Mouse (Mus musculus): ENCODE data around the gene Fscn2.

Gene Fscn2

GRCm38 (mm10) chr11:120346383-120347034, 14.8 kb upstream of the Fscn2 start:
- peak; percentile 16 to 23 for DNase-seq

GRCm38 (mm10) chr11:120347301-120347700, 14.0 kb upstream of the Fscn2 start:
- peak; percentile 16 to 40 for DNase-seq

- peak; percentile 89 to 94 for DNase-seq
Observed at GRCm38 (mm10) chr11:120347791-120348683, 13.3 kb upstream of the Fscn2 start, which contains the start of gene Actg1. Actg1 (minus strand) TSS chr11:120348542.

- DNase-seq = peak; percentile 52 to 73
Observed at GRCm38 (mm10) chr11:120348684-120349370, 12.5 kb upstream of the Fscn2 start.

DNA sequence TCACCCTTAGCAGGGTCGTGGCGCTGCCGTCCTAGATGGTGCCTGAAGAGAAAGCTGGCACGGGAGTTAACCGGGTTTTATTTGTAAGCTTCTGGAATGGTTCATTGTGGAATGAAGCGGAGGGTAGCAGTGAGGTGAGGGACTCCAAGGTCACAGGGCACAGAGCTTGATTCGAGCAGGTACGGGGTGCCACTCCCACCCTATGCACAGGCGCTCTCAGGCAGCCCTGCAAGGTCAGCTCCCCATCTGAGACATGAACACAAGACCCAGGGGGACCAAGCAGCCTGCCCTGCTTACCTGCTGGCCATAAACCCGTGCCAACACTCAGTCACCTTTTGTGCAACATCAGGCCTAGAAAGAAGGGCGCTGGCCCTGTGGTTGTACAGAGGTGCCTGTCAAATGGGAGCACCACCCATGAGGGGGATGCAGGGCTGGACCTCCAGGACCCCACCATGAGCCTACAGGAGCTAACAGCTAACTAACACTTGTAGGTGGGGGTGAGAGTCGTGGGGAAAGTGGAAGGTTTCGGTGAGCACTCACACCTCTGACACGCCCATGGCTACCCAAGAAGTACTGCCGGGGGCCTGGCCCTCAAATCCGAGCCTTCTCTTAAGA, 11.9 kb upstream of the Fscn2 start:
- DNase-seq = peak; percentile 50 to 59

DNA sequence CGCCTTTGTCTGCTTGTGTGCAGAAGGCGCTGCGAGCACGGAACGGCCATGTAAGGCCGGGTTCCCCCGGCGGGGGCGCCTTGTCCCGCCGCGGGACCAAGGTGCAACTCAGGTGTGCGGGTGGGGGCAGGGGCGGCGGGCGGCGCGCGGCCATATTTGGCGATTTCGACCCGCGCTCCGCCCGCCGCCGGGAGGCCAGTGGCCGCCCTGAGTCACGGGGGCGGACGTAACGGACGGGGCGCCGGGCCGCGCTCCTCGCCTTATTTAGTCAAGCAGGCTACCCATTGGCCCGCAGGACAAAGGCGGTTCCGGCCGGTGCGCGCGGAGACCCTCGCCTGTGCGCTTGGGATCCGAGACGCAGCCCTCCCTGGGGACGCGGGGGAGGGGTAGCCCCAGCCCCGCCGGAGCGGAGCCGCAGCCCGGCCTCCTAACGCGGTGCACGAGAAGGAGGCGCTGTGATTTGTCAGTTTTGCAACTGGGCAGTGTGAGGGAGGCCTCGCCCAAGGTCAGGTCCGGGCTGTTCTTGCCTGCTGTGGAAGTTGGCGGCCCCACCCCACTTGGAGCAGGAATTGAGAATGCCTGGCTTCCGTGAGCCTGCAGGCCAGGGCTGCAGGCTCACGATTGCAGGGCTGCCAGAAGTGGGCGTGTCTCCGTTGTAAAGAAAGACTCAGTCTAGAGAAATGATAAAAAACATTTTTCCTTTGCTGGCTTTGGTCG, 11.2 kb upstream of the Fscn2 start:
- DNase-seq = peak; percentile 77 to 88

DNA sequence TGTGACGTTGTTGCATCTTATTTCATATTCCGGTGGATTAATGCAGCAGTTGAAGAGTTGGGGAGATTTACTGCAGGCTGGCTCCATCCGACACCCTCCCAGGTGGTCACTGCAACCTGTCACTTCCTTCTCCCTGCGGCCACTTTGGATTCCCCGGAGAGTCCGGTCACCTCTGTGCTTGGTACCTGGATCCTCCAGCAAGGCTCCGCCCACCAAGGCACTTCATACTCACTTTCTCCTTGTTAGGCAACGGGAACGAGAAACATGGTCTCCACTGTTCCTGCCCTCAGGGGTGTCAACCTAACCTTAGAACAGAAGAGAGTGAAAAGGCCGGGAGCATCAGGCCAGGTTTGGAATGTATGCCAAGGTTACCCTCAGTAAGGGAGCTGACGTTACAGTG, 10.6 kb upstream of the Fscn2 start:
- peak; percentile 17 to 41 for DNase-seq

GRCm38 (mm10) chr11:120351250-120352092, 9.9 kb upstream of the Fscn2 start:
- DNase-seq = peak; percentile 12 to 16

GRCm38 (mm10) chr11:120352093-120352350, 9.3 kb upstream of the Fscn2 start:
- DNase-seq = peak; percentile 11 to 25

- peak; percentile 11 to 30 for DNase-seq
Observed at GRCm38 (mm10) chr11:120352571-120353290, 8.6 kb upstream of the Fscn2 start.

- peak; percentile 67 to 82 for DNase-seq
Observed at GRCm38 (mm10) chr11:120353500-120354303, 7.6 kb upstream of the Fscn2 start.

DNA sequence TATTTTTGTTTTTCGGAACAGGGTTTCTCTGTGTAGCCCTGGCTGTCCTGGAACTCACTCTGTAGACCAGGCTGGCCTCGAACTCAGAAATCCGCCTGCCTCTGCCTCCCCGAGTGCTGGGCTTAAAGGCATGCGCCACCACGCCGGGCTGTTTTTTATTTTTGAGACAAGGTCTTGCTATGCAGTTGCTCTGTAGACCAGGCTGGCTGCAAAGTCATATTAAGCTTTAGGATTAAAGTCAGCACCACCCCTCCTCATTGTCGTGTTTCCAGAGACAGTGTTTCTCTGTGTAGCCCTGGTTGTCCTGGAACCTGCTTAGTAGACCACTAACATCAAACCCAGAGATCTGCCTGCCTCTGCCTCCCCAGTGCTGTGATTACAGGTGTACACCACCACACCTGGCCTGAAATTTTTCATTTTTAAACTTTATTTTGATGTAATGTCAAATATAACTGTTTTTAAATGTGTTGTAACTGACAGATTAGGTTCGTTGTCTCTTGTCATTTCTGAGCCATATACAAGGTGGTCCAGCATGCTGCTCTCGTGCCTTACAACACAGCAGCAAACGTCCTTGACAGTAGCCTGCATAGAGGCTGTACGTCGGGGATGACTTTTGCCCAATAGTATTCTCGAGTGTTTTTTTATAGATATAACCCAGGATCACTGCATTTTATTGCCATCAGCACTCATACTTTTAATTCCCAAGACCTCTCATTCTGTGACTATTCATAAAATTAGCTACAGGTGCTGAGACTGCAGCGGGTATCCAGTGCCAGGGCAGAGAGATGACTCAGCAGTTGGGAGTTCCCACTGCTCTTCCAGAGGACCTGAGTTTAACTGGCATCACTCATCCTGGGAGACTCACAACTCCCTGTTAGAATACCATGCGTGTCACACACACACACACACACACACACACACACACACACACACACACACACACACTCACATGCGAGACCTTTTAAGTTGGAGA, 6.7 kb upstream of the Fscn2 start:
- peak in 1 of 2 experiments; percentile 7 for DNase-seq

DNA sequence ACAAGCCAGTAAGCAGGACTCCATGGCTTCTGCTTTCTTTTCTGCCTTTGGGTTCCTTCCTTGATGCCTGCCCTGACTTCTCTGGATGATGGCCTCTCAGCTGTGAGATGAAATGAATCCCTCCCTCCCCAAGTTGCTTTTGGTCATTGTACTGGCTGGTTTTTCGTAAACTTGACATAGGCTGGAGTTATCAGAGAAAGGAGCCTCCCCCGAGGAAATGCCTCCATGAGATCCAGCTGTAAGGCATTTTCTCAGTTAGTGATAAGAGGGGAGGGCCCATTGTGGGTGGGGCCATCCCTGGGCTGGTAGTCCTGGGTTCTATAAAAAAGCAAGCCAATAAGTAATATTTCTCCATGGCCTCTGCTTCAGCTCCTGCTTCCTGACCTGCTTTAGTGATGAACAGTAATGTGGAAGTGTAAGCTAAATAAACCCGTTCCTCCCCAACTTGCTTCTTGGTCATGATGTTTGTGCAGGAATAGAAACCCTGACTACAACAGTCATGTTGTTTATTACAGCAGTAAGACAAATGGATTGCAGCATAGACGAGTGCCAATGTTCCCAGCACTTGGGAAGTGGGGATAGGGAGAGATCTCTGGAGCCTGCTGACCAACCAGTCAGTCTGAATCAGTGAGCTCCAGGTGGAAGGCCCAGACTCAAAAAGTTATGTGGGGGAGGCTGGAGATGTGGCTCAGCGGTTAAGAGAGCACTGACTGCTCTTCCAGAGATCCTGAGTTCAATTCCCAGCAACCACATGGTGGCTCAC, 5.9 kb upstream of the Fscn2 start:
- no peak for DNase-seq

DNA sequence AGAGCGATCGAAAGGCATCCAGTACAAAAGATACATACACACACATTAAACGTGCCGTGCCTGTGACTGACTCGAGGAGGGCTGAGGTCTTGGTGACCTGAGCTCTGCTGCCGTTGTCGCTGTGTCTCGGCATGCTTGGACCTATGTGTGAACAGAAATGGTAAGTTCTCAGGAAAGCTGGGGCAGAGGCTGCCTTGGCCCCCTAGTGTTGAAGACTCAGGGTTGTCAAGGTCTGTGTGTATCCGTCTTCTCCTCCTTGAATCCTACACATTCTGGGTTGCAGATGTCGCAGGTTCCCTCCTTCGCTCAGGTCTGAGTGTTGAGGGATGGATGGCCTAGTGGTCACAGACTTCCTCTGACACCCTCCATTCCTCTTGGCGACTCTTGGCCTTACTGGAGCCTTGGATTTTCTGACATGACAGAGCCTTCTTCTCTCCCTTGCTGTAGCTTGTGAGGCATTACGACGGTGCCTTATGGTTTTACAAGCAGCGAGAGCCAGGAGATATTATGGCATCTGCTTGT, 5.0 kb upstream of the Fscn2 start:
- DNase-seq = no peak

- DNase-seq = no peak
Observed at GRCm38 (mm10) chr11:120356900-120357299, 4.4 kb upstream of the Fscn2 start.

GRCm38 (mm10) chr11:120357791-120358401, 3.4 kb upstream of the Fscn2 start:
- DNase-seq = peak in 1 of 2 experiments; percentile 47

- peak; percentile 67 to 76 for DNase-seq
Observed at GRCm38 (mm10) chr11:120359391-120359790, 1.9 kb upstream of the Fscn2 start.
